Mouse (Mus musculus): ENCODE measurements around the gene Cfap206.

DNA sequence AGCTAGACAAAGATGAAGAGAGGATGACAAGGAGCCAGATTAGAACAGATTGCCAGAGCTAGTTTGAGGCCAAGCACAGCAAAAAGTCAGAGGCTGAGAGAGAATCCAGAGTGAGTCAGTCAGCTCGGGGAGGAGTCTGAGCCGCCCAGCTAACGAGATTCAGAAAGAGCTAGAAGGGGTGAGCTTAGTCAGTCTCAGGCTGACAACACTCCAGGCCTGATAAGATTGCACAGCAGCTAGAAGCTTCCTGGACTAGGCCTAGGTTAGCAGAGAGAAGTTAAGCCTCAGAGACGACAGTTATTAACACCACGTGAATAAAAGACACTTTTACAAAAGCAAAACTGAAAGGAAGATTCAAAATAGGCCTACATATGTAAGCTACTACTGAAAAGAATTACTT is 62.1 kb downstream of the Cfap206 start:
- TF ChIP-seq CTCF (IDR thresholded peaks at IDR 0.05; ENCODE audit: low read depth, low read length): no peak
- no peak for TF ChIP-seq POLR2A (IDR thresholded peaks at IDR 0.05; ENCODE audit: borderline replicate concordance, low read depth, low read length)
